Mouse (Mus musculus) gastrocnemius, adult 2 months (tissue): Measurements from ENCODE around the gene Pmch. TPM values are rescaled to one million over a fixed set of nuclear protein-coding genes. Genes with fewer than 3 reads are reported as not detected.

Experiments
- DNase-seq: peaks from one replicate; pipeline ENCODE4 v3.0.0; 2022
- H3K27ac ChIP-seq: fragments of 200-600 bp; 2 replicates; pipeline ENCODE4 v1.8.1; 2022; ENCODE audit warnings: mild to moderate bottlenecking
- H3K4me3 ChIP-seq: fragments of 200-600 bp; 2 replicates; pipeline ENCODE4 v1.8.1; 2022; ENCODE audit warnings: mild to moderate bottlenecking, moderate library complexity
- CTCF ChIP-seq: fragments of 200-600 bp; IDR thresholded peaks from 2 replicates; pipeline ENCODE4 v1.8.1; 2022; ENCODE audit warnings: antibody characterized with exemption, mild to moderate bottlenecking, moderate library complexity
- intact Hi-C: fragments of 180-260 bp; cut with DNase I; formaldehyde crosslinking; loops from one replicate; pipeline ENCODE4 v1.15.1; 2025
- long read RNA-seq, 2 experiments: library from polyadenylated mRNA; stranded (forward); transcript quantifications; one replicate each; pipeline ENCODE4 v2.0.0; 2021
- total RNA-seq, 2 experiments: library from RNA; stranded (reverse); gene quantifications; 2 replicates each; pipeline ENCODE4 v1.2.3; 2021

Pmch gene
- total RNA-seq: not detected
- long read RNA-seq, experiment 1: 0 reads
- long read RNA-seq, experiment 2: 0 reads

DNA sequence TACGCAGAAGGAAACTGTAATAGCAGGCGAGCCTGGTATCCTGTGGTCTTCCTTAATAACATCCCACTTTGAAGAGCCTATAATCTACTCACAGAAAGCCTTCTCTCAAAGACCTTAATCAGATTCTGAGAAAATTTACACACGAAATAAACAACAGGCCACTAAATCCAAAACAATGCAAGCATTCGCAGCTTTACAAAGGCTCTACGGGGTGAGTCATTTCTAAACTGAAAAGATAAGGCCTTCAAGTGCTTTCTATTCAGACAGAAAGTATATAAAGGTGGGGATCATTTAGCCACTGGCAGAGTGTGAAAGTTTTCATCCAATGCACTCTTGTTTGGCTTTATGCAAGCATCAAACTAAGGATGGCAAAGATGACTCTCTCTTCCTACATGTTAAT lies at the start of gene Pmch:
TSS of gene Pmch (plus strand) at position 301 of the 400 bp plus-strand sequence.
- Histone ChIP-seq H3K27ac (no peak within 1 kb of the TSS), H3K4me3 (no peak within 1 kb of the TSS)
- no peak for TF ChIP-seq CTCF
- no peak for DNase-seq
- intact Hi-C loops: no loop called here

DNA sequence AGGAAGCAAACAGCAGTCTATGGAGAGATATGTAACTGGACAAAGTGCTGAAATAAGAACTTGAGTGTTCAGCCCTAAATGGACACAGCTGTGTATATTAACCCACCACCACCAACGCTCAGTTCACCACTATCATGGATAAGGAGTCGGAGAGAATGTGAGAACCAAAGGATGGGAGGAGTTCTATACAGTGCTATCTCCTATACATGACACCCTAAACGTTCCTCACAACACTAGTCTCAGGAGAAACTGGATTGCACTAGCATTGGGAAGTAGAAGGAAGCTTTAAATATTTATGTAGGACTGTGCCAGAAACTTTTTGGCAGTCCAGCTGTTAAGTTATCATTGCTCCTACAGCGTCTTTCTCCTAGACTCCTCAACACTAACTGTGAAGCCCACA lies 46.6 kb upstream of the Pmch start:
- no peak overlapping the region for H3K4me3 ChIP-seq
- no peak for DNase-seq
- no peak for TF ChIP-seq CTCF
- H3K27ac ChIP-seq: peak overlapping the region; percentile 38
- intact Hi-C loops: no loop called here

DNA sequence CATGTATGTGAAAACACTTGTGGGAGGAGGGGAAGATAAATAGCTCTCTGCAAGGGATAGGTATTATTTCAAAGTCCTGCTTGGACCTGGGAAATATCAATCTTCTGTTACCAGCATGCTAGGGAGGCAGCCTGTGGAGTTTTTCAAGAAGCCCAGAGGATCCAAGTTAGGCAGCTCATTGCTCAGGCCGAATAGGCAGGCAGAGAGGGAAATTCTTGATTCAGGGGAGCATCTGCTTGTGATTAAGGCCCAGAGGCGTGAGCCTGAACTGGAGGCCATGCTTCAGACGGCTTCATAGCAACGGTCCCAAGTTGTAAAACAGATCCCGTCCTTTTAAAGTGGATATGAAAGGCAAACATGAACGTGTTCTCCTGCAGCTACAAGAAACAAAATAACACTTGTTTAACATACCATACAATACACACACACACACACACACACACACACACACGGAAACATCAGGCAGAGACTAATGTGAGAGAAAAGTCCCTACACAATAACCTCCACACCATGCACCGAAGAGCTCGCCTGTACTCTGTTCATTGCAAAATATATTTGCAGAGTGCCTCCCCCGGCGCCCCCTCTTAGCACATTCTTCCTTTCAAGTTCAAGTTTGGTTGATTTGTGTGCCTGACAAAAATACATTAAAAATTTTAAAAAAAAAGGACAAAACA lies 44.6 kb upstream of the Pmch start:
- intact Hi-C loops: no loop called here
- Histone ChIP-seq H3K27ac (peak overlapping the region; percentile 40; the same call in 1 of the 2 replicates), H3K4me3 (no peak overlapping the region)
- peak; percentile 49 for DNase-seq
- no peak for TF ChIP-seq CTCF

DNA sequence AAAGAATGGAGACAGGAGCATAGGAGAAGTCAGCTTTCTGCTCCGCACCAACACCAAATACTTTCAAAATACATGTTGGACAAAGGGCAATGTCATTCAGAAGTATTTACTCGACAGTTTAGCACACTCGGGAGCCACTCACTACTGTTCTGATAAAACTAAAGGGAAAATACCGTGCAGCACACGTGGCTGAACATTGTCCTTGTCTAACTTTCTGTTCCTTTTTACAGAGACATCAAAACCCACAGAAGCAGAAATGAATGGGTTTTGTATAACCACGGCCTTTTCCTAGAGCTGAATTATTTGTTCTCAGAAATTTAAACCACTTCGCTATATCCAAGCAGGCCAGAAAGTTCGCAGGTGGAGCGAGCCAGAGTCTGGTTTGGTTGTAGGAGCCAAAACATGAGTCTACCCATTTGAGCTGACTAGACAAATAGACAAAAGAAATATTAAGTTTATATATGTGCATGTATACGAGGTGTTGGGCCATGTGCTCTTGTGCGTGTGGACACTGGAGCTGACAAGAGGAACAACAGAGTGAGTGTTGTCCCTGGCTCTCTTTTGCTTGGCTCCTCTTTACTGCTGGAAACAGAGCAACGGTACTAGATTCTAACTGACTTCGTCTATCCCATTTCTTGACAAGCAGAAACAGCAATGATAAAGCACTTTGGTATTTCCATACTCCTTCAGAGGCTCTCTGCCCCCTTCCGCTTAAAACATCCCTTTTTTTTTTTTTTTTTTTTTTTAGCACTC lies 36.5 kb upstream of the Pmch start:
- no peak for TF ChIP-seq CTCF
- intact Hi-C loops: no loop called here
- Histone ChIP-seq H3K27ac (no peak overlapping the region), H3K4me3 (no peak overlapping the region)
- no peak for DNase-seq

DNA sequence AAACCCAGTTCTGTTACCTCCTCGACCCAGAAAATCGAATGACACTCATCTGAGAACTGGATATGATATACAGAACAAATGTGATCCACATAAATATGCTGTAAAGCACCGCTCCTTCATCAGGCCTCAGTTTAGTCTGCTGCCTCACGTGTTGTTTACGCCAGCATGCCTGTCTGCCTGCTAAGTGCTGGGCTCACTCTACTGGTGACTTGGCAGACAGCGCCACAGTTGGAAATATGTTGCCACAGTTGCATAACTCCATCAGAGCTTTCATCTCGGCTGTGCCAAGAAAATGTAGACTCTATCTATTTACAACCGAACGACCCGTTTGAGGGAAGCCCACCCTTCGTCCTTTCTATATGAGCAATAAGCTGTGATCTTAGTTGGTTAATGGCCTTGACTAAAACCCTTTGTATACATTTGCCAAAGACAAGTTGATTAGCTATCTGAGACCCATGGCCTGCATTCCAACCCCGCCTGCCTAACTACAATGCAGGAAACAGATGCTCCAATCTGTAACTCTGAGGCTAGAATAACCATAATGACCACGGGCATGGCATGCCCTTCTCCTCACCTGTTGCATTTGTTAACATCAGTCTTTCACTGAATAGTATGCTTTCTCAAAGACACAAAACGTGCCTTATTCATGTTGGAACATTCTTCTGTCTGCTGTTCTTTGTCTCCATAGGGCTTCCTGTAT lies 33.8 kb upstream of the Pmch start:
- no peak overlapping the region for H3K4me3 ChIP-seq
- intact Hi-C loops: no loop called here
- H3K27ac ChIP-seq: peak overlapping the region; percentile 38; the same call in 1 of the 2 replicates
- DNase-seq: peak; percentile 55
- TF ChIP-seq CTCF: no peak

DNA sequence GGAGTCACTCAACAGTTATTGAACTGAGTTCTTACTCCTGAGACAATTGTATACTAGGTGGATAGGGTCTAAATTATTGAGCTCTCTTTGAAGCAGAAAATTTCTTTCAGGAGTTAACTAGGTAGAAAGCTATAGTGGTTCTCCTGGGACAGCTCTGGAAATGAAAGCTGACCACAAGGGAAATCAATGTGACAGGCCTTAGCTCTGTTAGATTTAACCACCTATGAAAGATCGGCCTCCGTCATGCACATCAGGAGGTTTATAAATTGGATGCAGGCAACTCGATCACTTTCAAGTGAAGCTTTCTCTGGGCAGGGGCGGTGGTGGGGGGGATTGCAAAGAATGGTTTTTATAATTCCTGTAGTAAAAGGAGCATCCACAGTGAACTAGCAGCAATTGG lies 27.4 kb upstream of the Pmch start:
- intact Hi-C loops: no loop called here
- H3K27ac ChIP-seq: peak overlapping the region; percentile 38; the same call in 1 of the 2 replicates
- no peak overlapping the region for H3K4me3 ChIP-seq
- no peak for DNase-seq
- no peak for TF ChIP-seq CTCF

DNA sequence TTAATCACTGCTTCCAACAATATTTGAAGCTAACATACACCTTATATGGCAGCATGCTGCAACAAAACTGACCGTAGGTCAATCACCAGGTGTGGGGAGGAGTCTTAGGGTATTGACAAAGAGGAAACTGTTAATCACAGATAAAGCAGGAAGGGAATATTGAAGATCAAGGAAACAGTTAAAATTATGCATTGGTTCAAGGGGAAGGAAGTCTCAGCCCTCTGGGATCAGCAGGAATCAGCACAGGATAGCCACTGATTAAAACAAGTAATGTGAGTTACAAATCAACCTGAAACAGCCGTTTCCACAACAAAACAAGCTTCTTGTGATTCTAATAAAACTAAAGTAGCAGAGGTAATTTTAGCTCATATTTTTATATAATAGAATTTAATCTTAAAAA lies 26.0 kb upstream of the Pmch start:
- Histone ChIP-seq H3K4me3 (no peak overlapping the region), H3K27ac (no peak overlapping the region)
- intact Hi-C loops: no loop called here
- DNase-seq: no peak
- TF ChIP-seq CTCF: no peak

DNA sequence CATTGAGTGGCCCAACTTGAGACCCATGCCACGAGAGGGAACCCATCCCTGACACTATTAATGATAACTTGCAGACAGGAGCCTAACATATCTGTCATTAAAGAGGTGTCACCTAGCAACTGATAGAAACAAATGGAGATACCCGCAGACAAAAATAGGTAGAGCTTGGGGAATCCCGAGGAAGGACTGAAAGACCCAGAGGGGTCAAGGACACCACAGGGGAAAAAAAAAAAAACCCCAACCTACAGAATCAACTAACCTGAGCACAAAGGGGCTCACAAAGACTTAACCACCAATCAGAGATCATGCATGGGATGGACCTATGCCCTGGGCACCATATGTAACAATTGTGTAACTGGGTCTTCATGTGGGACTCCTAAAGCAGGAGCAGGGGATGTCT lies 23.5 kb upstream of the Pmch start:
- no peak for TF ChIP-seq CTCF
- no peak for DNase-seq
- intact Hi-C loops: no loop called here
- no peak overlapping the region for H3K27ac ChIP-seq
- H3K4me3 ChIP-seq: no peak overlapping the region

DNA sequence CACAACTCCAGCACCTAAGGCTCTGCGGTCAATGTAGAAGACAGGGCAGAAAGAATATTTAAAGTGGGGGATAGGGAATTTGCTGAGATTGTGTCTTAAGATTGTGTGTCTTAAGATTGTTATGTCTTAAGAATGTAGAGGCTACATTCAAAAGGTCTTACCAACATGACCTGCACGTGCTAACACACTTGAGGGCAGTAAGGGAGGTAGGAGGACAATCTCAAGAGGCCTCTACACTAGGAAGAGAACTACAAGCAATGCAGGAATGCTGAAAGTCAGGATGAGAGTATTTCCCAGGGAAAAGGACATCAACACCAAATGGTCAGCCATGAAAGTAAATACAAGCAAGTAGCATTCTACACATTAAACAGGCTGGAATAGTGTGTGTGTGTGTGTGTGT lies 15.3 kb downstream of the Pmch start:
- H3K4me3 ChIP-seq: no peak overlapping the region
- intact Hi-C loops: no loop called here
- no peak for DNase-seq
- no peak for TF ChIP-seq CTCF
- H3K27ac ChIP-seq: no peak overlapping the region

DNA sequence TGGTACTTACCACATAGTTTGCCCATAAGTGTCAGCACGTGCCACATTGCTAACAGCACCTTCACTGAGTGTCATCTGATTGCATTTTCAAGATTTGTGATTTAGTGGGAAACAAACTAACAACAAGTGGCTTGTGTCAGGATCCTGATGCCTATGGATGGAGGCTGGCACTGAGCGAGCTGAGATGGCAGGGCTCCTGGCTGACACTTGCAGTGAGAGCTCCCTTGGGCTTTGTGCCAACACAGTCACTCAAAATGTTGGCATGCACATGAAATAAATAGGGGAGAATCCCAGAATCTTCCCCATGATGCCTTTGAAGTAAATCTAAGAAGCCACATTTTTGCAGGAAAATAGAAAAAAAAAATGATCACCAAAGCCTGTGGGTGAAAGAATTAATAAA lies 22.4 kb downstream of the Pmch start:
- DNase-seq: no peak
- H3K27ac ChIP-seq: no peak overlapping the region
- intact Hi-C loops: no loop called here
- H3K4me3 ChIP-seq: no peak overlapping the region
- no peak for TF ChIP-seq CTCF

DNA sequence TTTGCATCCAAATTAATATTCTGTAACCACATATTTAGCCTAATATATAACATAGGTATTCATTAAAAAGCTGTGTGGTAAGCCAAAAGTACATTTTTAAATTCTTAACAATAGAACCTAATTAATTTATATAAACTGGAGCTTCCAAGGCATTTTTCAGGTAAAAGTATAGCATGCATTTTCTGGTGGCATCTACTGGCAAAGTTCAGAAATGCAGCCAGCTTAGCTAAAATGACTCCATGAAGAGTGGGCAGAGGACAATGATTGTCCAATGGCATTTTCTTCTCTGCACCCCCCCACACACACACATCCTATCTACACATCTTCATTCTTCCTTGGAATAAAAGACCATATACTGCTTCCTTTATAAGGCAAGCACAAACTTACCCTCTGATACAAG lies 28.8 kb downstream of the Pmch start:
- no peak for DNase-seq
- intact Hi-C loops: no loop called here

DNA sequence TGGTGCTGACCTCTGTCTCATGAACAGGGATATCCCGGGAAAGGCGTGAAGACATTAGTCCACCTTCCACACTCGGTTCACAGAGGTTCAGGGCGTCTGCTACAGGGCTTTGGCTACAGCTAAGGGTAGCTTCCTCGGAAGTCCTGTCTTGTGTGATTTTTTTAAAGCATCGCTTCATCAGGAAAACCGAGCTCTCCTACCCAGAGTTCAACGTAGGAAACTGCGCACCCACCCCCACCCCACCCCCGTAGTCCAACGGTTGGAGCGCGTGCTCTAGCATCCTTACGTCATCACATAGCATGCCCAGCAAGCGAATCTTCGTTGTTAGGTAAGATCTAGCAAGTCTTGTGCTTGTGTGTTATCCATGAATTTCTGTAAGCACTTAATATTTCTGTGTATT lies 44.8 kb downstream of the Pmch start:
- intact Hi-C loops: no loop called here
- no peak overlapping the region for H3K27ac ChIP-seq
- DNase-seq: no peak
- TF ChIP-seq CTCF: no peak
- H3K4me3 ChIP-seq: no peak overlapping the region

More for the DNA sequence above, 28.8 kb downstream of the Pmch start:
- no peak overlapping the region for H3K4me3 ChIP-seq
- TF ChIP-seq CTCF: peak; percentile 31; the same call in 1 of the 2 replicates
- no peak overlapping the region for H3K27ac ChIP-seq

Other genes starting within 250 kb of the Pmch start
- gene Igf1, start 232.8 kb upstream of the Pmch start, total RNA-seq: 10 to 100 TPM; 17.9 to 18.9 TPM
- gene Parpbp, start 55.9 kb downstream of the Pmch start, total RNA-seq: not detected
- 1 to 10 TPM; 5.3 to 6.9 TPM for gene Nup37, start 55.9 kb downstream of the Pmch start, total RNA-seq
- 10 to 100 TPM; 25.3 to 32.3 TPM for gene Washc3, start 110.0 kb downstream of the Pmch start, total RNA-seq